Mouse (Mus musculus): Measurements from ENCODE around the gene Usp54.
"Not testable (repeated sequence)": the region's sequence is repeated elsewhere in the genome, so short reads cannot be mapped to it uniquely, and the experiment has no call there.

Usp54 gene

DNA sequence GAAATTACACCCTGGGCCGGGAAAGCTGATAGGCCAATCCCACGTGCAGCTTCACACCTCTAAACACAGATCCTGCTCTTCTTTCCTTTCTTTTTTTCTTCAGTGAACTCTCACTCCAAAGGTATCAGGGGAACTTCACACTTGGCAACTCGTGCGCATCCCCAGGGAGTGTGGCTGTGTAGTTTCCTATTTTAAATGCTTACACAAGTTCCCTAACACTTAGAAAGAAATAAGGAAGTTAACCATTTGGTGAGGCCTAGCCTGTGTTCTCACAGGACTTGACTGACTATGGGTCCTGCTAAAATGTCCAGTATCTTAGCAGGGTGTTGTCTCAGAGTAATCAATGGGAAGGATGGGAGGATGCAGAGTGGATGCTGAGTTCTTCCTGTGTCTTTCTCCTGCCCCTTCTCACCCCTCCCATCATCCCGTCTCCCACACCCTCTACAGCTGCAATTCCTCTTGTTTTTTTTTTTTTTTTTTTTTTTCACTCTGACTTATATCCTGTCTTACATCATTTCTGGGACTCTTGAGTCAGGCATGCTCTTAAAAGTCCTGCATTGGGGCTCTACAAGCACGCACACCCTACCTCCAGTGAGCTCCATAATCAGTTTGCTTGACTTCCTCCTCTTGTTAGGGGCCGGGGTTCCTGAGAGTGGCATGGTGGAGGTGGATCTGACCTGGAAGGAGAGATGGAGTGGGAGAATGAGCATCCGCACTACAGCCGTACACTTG, 14.0 kb upstream of the Usp54 start:
- no peak for DNase-seq (ENCODE audit: low read depth)

DNA sequence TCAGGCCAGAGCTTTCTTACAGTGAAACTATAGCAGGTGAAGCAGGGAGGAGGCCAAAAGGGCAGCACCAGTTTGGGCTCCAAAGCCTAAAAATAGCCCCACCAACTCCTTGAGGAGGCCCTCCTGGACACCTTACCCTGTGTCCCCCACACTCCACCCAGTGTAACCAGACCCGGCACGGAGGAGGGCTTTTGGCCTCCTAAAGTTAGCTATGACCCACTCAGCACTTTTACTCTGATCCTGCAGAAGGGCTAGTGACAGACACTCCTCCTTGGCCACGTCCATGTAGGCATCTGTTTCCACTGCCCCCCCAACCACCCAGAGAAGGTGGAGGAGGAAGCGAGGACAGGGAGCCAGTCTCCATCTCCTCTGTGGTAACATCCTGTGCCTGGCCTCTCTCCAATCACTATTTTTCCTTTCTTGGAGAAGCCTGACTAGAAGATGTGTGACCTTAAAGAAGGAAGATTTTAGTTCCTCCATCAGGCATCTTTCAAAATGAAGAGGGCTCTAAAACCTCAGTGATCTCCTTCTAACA, 10.9 kb upstream of the Usp54 start:
- no peak for DNase-seq (ENCODE audit: low read depth)

DNA sequence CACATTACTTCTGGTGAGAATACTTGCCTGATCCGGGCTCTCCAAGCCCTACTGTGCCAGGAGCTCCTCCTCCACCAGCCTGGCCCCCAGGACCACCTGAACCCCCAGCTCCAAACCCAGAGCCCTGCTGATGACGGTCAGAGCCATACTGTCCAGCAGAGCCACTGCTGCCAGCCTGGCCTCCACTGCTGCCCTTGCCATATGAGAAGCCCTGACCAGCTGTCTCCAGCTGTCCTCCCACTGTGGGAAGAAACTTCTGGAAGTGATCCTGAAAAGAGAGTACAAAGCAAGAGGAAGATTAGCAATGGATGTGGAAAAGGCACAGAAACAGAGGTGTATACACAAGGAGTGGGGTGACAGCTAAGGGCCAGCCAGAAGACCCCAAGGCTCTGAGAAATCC, 10.1 kb upstream of the Usp54 start:
- DNase-seq (ENCODE audit: low read depth): no peak

DNA sequence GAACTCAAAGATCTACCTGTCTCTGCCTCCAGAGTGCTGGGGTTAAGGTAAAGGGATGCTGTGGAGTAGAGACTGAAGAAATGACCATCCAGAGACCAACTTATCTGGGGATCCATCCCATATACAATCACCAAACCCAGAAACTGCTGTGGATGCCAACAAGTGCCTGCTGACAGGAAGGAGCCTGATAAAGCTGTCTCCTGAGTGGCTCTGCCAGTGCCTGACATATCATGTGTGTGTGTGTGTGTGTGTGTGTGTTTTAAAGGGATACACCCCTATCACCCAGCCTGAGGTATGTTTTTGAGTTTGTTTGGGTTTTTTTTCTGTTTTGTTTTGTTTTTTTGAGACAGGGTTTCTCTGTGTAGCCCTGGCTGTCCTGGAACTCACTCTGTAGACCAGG, 5.5 kb upstream of the Usp54 start:
- no peak for DNase-seq (ENCODE audit: low read depth)

DNA sequence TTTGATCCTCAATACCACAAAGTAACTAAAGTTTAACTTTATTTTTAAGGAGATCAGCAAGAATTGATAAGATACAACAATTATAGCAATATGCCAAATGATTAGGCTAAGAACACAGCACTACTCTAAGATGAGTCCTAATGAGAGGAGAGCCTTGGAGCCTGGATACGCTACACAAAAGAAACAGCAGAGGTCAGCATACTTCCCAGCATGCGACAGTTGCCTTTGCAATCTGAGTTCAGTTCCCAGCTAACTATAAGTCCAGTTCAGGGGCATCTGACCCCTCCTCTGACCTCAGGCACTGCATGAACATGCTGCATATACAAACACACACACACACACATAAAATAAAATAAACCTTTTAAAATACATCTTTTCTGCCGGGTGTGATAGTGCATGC, 4.7 kb upstream of the Usp54 start:
- no peak for DNase-seq (ENCODE audit: low read depth)

DNA sequence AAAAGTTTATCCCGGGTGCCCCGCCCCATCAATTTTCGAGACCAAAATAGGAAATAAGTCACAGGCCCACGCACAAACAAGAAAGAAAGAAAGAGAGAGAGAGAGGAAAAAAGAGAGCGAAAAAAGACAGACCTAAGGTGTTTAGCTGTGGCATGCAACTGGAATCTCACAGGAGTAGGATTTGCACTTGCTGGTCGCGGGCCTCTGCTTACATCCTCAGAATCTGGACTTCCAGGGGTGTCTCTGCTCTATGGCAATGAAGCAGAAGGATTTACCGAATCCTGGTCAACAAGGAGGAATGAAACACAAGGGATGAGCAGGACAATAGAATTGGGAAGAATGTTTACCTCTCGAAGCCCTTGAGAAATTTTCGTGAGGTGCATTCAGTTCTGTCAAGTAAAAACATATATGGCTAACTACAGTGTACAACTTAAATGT, 594 bp upstream of the Usp54 start:
- no peak for DNase-seq (ENCODE audit: low read depth)

DNA sequence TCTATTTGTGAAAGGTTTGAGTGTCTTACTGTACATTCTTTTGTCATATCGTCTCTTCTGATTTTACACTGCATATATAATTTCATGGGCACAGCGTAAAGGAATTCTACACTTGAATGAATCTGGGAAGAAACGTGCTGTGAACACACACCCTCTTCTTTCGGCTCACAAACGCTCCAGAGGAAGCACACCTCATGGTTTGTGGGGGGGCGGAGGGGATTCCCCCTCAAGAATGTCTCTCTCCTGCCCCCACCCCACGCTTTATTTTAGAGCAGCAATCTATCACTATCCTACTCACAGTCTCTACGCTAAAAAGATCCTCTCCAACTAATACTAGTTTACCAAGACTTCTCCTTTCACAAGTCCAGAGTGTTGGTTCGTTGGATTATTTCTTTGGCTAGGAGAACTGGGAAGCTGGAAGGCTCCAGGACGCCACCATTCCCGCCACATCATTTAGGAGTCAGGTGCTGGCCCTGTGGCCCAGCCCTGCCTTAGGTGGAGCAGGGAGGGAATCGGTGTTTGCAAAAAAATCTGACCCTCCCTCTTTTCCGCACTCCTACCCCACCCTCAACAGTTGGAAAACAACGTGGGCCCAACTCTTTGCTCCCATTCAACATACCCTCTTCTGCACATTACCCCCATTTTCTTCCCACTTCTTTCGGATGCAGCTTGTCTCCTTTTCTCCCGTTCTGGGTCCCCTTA, 794 bp downstream of the Usp54 start:
- peak; percentile 75 for DNase-seq (ENCODE audit: low read depth)

DNA sequence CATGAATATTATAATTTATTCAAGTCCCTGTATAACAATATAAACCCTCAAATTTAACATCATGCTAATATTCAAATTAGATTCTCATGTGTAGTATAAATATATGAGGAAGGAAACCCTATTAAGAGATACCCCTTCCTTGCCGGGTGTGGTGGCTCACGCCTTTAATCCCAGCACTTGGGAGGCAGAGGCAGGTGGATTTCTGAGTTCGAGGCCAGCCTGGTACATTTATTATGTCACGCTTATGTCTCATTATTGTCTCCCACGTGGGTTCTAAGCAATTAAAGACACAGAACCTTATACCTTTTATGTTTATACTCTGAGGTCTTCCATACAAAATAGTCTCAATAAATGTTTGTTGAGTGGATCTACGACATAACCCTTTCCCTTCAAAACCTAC, 2.2 kb downstream of the Usp54 start:
- no peak for DNase-seq (ENCODE audit: low read depth)

DNA sequence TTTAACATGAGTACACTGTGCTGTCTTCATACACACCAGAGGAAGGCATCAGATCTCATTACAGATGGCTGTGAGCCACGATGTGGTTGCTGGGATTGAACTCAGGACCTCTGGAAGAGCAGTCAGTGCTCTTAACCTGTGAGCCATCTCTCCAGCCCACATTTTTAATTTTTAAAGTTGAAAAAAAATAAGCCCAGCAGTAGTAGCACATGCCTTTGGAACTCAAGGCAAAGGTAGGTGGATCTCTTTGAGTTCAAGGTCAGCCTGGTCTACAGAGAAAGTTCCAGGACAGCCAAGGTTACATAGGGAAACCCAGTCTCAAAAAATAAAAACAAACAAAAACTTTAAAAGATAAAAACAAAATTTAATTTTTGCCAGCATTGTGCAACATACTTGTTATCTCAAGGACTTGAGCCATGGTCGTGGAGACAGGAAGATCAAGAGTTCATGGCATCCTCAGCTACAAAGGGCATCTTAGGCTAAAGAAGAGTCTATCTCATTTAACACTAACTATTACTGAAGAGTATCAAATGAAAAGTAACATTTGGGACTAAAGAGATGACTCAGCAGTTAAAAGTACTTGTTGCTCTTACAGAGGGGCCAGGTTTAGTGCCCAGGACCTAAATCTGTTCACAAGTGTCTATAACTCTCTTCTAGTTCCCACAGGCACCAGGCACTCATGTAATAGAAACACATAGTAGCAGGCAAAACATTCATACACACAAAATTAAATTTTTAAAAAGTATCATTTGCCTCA, 2.9 kb downstream of the Usp54 start:
- DNase-seq (ENCODE audit: low read depth): no peak

DNA sequence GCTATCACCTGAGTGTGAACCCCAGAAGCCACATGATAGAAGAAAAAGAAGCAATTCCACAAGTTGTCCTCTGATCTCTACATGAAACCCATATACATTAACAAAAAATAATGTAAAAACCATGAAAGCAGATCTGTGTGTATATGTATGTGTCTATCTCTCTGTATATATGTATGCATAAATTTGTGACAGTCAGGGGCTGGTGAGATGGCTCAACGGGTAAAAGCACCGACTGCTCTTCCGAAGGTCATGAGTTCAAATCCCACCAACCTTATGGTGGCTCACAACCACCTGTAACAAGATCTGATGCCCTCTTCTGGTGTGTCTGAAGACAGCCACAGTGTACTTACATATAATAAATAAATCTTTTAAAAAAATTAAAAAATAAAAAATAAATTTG, 3.9 kb downstream of the Usp54 start:
- DNase-seq (ENCODE audit: low read depth): not testable (repeated sequence)

DNA sequence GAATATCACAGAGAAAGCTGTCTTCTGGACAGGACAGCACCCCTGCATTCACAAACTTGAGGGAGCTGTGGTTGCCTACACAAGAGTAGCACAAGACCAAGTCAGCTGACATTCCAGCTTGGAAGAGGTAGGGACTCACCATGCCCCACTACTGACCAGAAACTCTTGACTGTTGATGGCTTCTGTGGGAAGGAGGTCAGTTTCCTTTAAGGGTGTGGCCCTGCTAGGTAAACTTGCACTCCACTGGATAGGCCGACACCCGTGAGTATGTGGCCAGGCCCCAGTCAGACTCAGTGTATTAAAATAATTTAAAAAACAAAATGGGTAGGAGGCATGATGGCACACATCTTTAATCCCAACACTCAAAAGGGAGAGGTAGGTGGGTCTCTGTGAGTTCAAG, 5.3 kb downstream of the Usp54 start:
- DNase-seq (ENCODE audit: low read depth): no peak

DNA sequence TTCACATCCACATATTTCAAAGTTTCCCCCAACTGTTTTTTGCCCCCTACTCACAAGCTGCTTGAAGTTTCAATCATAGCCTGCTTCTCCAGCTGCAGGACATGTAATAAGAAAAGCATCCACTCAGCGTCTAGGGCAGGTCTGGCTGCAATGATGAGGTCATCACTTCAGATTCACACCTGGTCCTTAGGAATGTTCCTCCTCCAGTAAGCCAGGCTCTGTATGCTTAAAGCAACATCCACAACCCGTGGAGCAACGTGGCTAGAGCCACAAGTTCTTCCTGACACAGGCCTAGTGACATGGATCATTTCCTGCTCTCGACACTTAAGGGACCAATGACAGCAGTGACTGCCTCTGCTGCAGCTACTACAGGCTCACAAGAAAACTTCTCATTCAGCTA, 9.6 kb downstream of the Usp54 start:
- DNase-seq (ENCODE audit: low read depth): no peak

DNA sequence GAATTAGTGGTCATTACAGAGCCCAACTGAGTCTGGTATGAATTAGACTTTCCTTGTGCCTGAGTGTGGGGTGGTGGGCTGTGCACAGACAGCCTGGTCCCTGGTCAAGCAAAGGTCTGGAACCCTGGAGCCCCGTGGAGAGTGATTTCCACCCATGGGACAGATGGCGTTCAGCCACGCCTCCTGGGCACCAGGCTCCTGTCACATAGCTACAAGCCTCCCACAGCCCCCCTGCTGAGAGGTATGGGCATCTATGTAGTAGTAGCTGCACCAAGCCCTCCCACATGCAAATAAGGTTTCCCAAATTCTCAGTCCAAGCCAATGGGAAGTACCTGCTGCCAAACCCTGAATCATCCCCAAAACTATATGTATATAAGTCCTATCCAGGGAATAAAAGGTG, 13.9 kb downstream of the Usp54 start:
- no peak for DNase-seq (ENCODE audit: low read depth)

DNA sequence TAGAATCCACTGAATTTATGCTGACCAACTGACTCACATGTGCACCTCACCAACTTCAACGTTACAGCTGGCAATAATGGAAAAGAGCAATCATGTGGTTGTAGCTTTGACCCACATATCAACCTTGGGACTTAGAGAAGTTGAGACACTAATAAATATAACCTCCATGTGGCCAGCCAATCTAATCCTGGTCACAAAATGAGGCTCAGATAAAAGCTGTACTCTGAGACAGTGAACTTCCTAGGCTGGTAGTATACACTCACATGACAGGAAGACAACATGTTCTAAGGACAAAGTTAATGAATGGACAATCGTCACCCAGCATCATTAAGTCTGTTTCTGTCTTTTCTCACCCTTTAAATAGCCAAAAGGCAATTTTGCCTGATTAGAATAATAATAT, 14.4 kb downstream of the Usp54 start:
- DNase-seq (ENCODE audit: low read depth): no peak

DNA sequence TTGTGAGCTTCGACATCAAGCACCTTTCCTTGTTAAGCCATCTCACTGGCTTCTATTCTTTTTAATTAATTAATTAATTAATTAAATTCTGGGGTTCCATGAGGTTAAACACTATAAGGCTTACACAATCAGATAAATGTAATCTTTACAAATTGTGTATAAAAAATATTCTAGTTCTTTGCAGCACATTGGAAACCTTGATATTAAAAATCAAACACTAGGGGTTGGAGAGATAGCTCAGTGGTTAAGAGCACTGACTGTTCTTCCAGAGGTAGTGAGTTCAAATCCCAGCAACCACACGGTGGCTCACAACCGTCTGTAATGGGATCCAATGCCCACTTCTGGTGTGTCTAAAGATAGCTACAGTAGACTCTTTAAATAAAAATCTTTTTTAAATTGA, 18.0 kb downstream of the Usp54 start:
- DNase-seq (ENCODE audit: low read depth): no peak

DNA sequence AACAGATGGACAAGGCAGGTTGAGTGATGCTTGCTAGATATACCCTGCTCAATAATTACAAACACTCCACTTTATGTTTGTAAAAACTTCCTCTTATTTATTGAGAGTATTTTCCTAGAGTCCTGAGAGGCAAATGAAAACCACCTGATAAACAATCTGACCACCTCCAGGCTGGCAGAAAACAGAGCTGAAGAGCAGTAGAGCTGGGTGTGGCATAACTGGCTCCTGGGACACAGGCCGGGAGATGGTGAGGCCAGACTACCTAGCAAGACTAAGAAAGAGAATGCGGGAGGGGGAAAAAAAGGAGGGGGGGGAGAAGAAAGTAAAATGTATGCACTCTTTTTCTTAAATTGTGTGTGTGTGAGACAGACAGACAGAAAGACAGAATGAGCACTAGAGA, 18.5 kb downstream of the Usp54 start:
- no peak for DNase-seq (ENCODE audit: low read depth)

DNA sequence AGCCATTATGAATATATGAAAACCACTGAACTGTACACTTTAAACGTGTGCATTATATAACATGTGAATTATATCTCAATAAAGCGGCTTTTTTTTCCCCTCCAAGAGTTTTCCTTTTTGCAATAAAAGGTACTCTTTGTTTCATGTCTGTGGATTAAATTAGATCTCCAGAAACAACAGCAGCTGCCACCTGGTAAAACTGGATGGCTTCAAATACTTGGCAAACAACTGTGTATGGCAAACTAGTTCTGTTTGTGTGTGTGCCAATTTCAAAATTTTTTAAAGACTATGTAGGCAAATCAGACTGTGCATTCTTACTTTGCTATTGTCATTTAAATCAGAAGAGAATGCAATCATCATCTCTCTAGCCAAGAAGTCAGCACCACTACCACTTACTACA, 19.0 kb downstream of the Usp54 start:
- no peak for DNase-seq (ENCODE audit: low read depth)

DNA sequence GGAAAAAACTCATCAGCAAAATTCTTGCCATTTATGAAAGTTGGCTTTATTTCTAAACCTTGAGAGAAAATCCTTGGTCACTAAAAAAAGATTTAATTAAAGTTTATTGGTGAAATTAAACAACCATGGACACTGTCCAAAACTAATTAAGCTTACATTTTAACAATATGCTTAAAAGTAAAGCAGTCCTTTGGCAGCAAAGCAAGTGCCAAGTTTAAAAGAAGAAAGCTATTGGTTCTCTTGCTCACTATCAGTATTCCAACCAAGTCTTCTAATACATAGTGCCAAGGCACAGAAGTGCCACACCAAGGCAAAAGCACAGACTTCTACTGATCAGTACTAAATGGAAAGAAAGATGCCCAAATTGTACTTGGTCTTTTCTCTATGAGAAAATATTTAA, 21.7 kb downstream of the Usp54 start:
- DNase-seq (ENCODE audit: low read depth): no peak

DNA sequence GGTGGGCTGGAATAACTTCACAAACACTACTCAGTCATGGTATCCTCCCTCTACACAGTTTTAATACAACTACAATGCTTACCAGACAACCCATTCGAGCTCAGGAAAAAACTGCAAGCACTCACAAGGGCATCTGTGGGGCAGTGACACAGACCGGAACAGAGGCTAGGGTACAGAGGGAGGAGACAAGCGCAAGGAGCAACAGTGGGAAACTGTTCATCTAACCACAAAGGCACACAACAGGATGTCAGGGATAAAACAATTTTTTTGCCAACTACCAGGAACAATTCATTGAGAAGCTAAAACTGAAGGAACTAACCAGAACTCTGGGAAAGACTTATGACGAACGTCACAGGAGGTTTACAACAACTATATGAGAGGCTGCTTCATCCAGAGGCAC, 22.7 kb downstream of the Usp54 start:
- peak; percentile 12 for DNase-seq (ENCODE audit: low read depth)

DNA sequence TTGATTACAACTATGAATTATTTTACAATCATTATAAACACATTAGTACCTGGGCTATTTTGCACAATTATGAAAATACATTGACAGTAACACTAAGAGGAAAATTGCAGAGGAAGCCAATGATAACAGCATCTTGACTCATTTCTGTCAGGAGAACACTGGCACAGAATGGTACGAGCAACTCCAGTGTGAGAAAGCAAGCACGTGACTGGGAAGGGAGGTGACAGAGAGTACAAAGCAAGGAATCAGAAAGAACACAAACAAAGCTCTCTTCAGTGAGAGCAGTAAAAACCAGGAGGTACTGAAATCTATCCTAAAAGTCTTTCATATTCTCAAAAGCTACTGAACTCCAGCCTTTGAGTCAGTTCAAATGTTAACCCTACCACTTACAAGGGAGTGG, 24.4 kb downstream of the Usp54 start:
- DNase-seq (ENCODE audit: low read depth): no peak

DNA sequence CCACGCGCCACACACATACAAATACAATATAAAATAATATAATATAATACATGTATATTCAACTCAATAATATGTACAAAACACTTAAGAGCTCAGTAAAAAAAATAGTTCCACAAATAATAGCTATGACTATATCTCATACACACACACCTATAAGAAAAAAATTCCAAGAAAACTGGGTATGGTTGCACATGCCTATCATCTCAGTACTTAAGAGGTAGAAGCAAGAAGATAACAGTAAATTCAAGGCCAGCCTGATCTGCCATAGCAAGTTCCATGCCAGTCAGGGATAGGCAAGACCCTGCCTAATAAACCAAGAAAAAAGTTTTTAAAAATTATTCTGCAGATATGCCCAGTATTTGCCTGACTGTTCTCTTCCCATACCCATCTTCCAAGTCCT, 25.8 kb downstream of the Usp54 start:
- DNase-seq (ENCODE audit: low read depth): no peak

DNA sequence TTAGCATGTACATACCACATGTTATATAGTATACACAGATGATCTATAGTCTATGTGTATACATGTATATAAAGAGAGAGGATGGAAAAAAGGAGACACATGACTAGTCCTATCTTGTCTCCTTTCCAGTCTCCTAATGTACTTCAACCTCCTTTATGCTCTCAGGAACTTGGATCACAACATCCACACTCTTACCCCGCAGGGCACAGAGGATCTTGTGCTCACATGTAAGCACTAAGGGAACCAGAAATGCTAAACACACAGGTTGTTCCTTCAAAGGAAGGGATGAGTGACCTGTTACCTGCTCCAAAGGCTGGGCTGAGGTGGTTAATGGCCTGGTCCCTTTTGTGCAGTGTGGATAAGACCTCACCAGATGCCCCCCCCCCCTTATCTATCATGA, 28.0 kb downstream of the Usp54 start:
- DNase-seq (ENCODE audit: low read depth): no peak

DNA sequence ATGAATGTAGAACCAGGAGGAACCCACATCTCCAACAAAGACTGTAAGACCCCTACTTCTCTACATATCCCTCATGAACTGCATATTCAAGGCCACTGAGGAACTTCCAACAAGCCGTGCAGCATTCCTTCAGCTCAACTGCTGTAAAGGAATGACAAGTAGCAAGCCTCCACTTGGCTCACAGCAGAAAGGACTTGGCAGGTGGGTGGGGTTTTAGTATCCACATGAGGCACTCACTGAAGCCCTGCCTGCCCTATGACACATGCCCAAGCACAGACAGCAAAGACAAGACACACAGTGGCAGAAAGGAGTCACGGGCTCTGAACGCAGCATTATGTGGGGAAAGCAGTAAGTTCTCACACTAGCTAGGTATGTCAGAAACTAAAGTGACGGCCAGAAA, 30.7 kb downstream of the Usp54 start:
- no peak for DNase-seq (ENCODE audit: low read depth)
